Mouse (Mus musculus) forebrain, embryonic 15.5 days (tissue): ENCODE results near the gene Glra1. TPM values are rescaled to one million over a fixed set of nuclear protein-coding genes. Genes with fewer than 3 reads are reported as not detected.
A peak's percentile ranks its signal among the peaks of the same experiment; 100 is the strongest.

Experiments used
- ATAC-seq: fragments of 200-750 bp; cut with Nextera tagmentation; replicated peaks from 2 replicates; pipeline ENCODE4 v1.8.0; 2017; ENCODE audit warnings: mild to moderate bottlenecking, moderate TSS enrichment, moderate library complexity
- H3K27ac ChIP-seq: fragments of 300-500 bp; sonication (generic); replicated peaks from 2 replicates; pipeline ENCODE4 v1.5.1; 2015; ENCODE audit warnings: mild to moderate bottlenecking, inconsistent platforms
- H3K27me3 ChIP-seq: fragments of 300-500 bp; sonication (generic); 2 replicates; pipeline ENCODE4 v1.6.1; 2015; ENCODE audit warnings: inconsistent platforms
- H3K36me3 ChIP-seq: fragments of 300-500 bp; sonication (generic); 2 replicates; pipeline ENCODE4 v1.6.1; 2015; ENCODE audit warnings: mild to moderate bottlenecking, inconsistent platforms
- H3K4me1 ChIP-seq: fragments of 300-500 bp; sonication (generic); 2 replicates; pipeline ENCODE4 v1.6.1; 2015; ENCODE audit warnings: inconsistent platforms
- H3K4me2 ChIP-seq: fragments of 300-500 bp; sonication (generic); replicated peaks from 2 replicates; pipeline ENCODE4 v1.6.1; 2015; ENCODE audit warnings: mild to moderate bottlenecking, inconsistent platforms
- H3K4me3 ChIP-seq: fragments of 300-500 bp; sonication (generic); 2 replicates; pipeline ENCODE4 v1.5.1; 2015; ENCODE audit warnings: mild to moderate bottlenecking, inconsistent platforms
- H3K9ac ChIP-seq: fragments of 300-500 bp; sonication (generic); replicated peaks from 2 replicates; pipeline ENCODE4 v1.6.1; 2015; ENCODE audit warnings: mild to moderate bottlenecking, inconsistent platforms
- H3K9me3 ChIP-seq: fragments of 300-500 bp; sonication (generic); 2 replicates; pipeline ENCODE4 v1.6.1; 2016; ENCODE audit warnings: inconsistent platforms
- WGBS: fragments of 180-500 bp; shearing (Covaris S2); methylation state at CpG from one replicate; pipeline ENCODE4 v1.1.7; 2015; ENCODE audit warnings: mixed read lengths; 5-methylcytosine and 5-hydroxymethylcytosine counted together
- polyA plus RNA-seq: library from polyadenylated mRNA; unstranded; fragments of >200 nt; fragmentation: Nextera tagmentation; extraction: Ambion mirVana; gene quantifications from 2 replicates; pipeline ENCODE4 v1.2.1, GENCODE M21; 2015

Glra1 gene
- polyA plus RNA-seq, 1 experiment from 2014 or later: not detected

DNA sequence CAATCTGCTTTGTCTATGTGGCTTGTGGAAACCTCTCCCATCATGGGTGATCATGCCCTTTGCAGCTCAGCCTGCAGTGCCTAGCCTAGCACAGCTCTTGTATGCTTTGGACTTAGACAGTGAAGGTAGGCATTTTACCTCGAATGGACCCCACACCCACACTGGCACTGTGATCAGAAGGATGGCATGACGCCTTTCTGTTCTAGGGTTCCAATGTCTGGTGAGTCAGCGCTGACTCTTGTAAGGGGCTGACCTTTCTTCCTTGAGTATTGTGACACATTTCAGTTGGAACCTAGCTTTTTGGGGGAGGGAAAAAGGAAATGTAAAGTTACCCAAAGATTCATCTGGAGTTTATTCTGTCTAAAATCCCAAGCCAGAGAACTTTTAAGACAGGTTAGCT is 102.5 kb downstream of the Glra1 start:
- H3K9ac ChIP-seq: no peak overlapping the region
- ATAC-seq: no peak
- 95% methylated on average over 3 of the region's 3 CpGs for WGBS

DNA sequence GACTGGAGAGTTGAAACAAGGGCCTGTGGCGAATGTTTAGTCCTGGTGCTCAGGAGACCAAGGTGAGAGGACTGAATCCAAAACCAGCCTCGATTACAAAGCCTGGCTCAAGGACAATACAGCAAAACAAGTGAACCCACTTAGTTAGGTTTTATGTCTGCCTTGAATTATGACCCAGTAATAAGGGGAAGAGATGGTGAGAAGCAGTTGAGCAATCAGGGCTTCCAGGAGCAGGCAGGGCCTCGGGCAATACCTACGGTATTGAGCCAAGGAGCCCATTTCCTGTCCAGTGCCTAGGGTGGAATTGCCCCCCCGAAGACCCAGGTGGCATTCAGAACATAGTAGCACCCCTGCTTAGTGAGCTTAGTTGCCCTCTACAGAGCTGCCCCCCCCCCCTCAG is 105.1 kb downstream of the Glra1 start:
- no peak for ATAC-seq
- 80% methylated on average over 5 of the region's 5 CpGs for WGBS
- H3K27ac ChIP-seq: no peak overlapping the region

More for the DNA sequence above, 102.5 kb downstream of the Glra1 start:
- Histone ChIP-seq H3K9me3 (no peaks in the 10 kb centered on the region), H3K4me1 (no peaks in the 10 kb centered on the region), H3K27me3 (no peaks in the 10 kb centered on the region), H3K4me2 (no peak overlapping the region), H3K27ac (no peak overlapping the region), H3K36me3 (peaks cover 18% of the 10 kb centered on the region), H3K4me3 (no peak overlapping the region)

DNA sequence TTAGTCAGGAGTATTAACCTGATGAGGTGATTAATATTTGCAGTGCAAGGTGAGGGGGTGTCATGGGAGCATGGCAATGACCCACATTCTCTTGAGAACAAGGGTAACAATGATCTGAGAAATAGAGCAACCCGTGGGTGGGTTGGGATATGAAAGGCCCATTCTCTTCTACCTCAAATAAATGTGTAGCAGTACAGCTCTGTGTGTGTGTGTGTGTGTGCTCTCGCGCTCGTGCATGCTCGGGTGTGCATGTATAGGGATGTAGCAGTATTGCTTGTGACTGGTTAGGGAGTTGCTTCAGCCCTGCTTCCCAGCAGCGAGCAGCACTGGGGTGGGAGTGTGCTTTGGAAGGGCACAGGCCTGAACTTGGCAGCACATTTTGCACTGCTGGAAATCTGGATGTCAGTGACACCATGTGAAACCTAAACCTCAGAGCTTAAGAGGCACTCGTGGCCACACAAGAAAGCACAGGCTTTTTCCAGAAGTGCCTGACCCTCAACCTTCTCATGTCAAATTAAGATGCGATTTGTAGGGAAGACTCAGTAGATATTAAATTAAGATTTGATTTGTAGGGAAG is 106.0 kb downstream of the Glra1 start:
- peaks cover 44% of the 10 kb centered on the region for H3K36me3 ChIP-seq
- ATAC-seq: no peak
- H3K27ac ChIP-seq: no peak overlapping the region
- no peaks in the 10 kb centered on the region for H3K9me3 ChIP-seq
- H3K9ac ChIP-seq: no peak overlapping the region
- no peak overlapping the region for H3K4me2 ChIP-seq
- no peaks in the 10 kb centered on the region for H3K27me3 ChIP-seq
- WGBS: 83% methylated on average over 8 of the region's 8 CpGs
- no peak overlapping the region for H3K4me3 ChIP-seq
- H3K4me1 ChIP-seq: no peaks in the 10 kb centered on the region

More for the DNA sequence above, 105.1 kb downstream of the Glra1 start:
- no peaks in the 10 kb centered on the region for H3K27me3 ChIP-seq
- H3K4me3 ChIP-seq: no peak overlapping the region
- H3K4me2 ChIP-seq: no peak overlapping the region
- no peak overlapping the region for H3K9ac ChIP-seq
- no peaks in the 10 kb centered on the region for H3K9me3 ChIP-seq
- H3K36me3 ChIP-seq: peaks cover 36% of the 10 kb centered on the region
- H3K4me1 ChIP-seq: no peaks in the 10 kb centered on the region

DNA sequence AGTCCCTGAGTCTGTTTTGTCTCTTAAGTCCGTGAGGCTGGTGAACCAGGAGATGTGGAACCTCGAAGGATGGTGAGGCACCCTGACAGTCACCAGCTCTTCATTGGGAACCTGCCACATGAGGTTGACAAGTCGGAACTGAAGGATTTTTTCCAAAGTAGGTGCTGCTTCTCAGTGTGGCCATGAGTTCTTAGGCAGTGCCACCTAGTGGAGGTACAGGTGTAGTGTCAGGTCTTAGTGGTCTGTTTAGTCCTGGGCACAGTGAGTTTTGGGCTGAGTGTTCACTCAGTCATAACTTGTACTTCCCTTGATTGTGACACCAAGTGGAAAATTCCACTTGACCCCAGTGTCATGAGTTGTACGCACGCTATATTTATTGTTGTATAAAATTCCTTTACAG is 110.1 kb downstream of the Glra1 start:
- H3K4me1 ChIP-seq: no peaks in the 10 kb centered on the region
- ATAC-seq: peak; percentile 77
- peaks cover 78% of the 10 kb centered on the region for H3K36me3 ChIP-seq
- no peaks in the 10 kb centered on the region for H3K9me3 ChIP-seq
- H3K4me3 ChIP-seq: no peak overlapping the region
- no peak overlapping the region for H3K4me2 ChIP-seq
- H3K27ac ChIP-seq: no peak overlapping the region
- H3K27me3 ChIP-seq: no peaks in the 10 kb centered on the region
- 68% methylated on average over 5 of the region's 5 CpGs for WGBS
- H3K9ac ChIP-seq: no peak overlapping the region

DNA sequence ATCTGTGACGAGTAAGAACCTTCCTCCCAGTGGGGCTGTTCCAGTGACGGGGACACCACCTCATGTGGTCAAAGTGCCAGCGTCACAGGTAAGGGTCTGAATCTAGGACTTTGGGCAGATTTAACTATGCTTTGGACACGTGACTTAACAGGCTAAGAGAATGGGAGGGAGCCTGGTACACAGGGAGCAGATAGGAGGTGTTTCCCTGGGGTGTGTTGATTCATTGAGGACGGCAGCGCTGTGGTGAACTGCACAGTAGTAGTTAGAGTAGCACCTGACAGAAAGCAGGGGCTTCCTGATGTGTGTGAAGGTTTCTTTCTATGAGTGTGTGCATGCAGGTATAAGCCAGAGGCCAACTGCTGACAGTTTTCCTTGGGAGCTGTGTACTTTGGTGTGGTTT is 111.8 kb downstream of the Glra1 start:
- 91% methylated on average over 6 of the region's 6 CpGs for WGBS
- no peaks in the 10 kb centered on the region for H3K27me3 ChIP-seq
- H3K27ac ChIP-seq: no peak overlapping the region
- no peaks in the 10 kb centered on the region for H3K9me3 ChIP-seq
- peaks cover 88% of the 10 kb centered on the region for H3K36me3 ChIP-seq
- H3K9ac ChIP-seq: no peak overlapping the region
- H3K4me2 ChIP-seq: no peak overlapping the region
- H3K4me3 ChIP-seq: no peak overlapping the region
- no peak for ATAC-seq
- H3K4me1 ChIP-seq: no peaks in the 10 kb centered on the region

DNA sequence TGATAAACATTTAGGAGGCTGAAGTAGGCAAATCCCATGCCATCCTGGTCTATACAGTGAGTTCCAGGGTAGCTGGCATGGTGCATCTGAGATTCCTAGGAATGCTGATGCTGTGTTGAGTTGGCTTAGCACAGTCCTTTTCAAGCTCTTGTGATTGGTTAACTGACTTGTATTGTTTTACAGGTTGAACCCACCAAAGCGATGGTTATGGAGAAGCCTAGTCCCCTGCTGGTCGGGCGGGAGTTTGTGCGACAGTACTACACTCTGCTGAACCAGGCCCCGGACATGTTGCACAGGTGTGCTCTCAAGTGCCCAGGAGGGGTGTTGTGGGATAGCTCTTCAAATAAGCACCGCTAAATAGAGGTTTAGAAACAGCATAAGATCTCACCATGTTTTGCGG is 122.6 kb downstream of the Glra1 start:
- no peak overlapping the region for H3K4me2 ChIP-seq
- no peaks in the 10 kb centered on the region for H3K4me1 ChIP-seq
- 97% methylated on average over 7 of the region's 7 CpGs for WGBS
- H3K27me3 ChIP-seq: no peaks in the 10 kb centered on the region
- peaks cover 62% of the 10 kb centered on the region for H3K36me3 ChIP-seq
- no peak overlapping the region for H3K27ac ChIP-seq
- no peak for ATAC-seq
- H3K9ac ChIP-seq: no peak overlapping the region
- H3K4me3 ChIP-seq: no peak overlapping the region
- H3K9me3 ChIP-seq: no peaks in the 10 kb centered on the region

DNA sequence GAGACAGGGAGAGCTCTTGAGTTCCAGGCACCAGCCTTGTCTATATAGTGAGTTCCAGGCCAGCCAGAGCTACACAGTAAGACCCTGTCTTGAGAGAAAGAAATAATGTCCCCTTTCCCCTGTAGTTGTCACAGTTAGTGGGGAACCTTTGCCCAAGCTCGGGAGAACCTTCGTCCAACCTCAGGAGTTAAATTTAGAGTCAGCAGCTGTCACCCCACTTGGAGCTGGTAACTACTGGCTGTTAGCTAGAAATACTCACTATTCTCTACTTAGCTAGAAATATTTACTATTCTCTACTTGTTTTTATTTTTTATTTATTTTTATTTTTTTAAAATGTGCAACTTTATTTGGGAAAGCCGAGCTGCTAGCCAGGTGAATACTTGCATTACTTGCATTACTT is 134.8 kb downstream of the Glra1 start:
- Histone ChIP-seq H3K36me3 (peaks cover 12% of the 10 kb centered on the region; the same call in 1 of the 2 replicates), H3K9ac (no peak overlapping the region), H3K27ac (no peak overlapping the region), H3K4me1 (peaks cover 29% of the 10 kb centered on the region), H3K9me3 (no peaks in the 10 kb centered on the region), H3K27me3 (no peaks in the 10 kb centered on the region), H3K4me2 (no peak overlapping the region), H3K4me3 (no peak overlapping the region)
- no peak for ATAC-seq
- WGBS: 85% methylated on average over 3 of the region's 3 CpGs

DNA sequence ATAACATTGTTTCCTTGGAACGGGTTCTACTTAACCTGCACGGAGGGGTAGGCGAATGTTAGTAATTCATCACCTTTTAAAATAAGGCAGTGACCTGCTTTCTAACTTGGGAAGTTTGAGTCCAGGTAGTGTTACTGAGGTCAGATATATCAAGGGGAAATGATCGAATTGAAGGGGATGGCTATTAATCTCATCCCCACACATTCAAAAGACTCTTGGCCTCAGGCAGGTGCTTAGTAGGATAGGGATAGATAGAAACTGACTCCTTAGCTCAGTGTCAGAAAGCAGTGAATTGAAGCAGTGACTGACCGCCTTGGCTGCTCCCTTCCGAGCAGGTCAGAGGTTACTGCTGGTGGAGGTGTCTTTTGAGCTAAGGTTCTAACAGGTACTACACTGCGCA is 136.5 kb downstream of the Glra1 start:
- no peak for ATAC-seq
- no peak overlapping the region for H3K9ac ChIP-seq
- peaks cover 12% of the 10 kb centered on the region; the same call in 1 of the 2 replicates for H3K36me3 ChIP-seq
- H3K27me3 ChIP-seq: no peaks in the 10 kb centered on the region
- H3K9me3 ChIP-seq: no peaks in the 10 kb centered on the region
- WGBS: 95% methylated on average over 7 of the region's 7 CpGs
- peak overlapping the region; percentile 83; the same call in 1 of the 2 replicates for H3K4me2 ChIP-seq
- H3K4me3 ChIP-seq: peak overlapping the region; percentile 73; the same call in 1 of the 2 replicates
- peaks cover 33% of the 10 kb centered on the region for H3K4me1 ChIP-seq
- H3K27ac ChIP-seq: no peak overlapping the region

DNA sequence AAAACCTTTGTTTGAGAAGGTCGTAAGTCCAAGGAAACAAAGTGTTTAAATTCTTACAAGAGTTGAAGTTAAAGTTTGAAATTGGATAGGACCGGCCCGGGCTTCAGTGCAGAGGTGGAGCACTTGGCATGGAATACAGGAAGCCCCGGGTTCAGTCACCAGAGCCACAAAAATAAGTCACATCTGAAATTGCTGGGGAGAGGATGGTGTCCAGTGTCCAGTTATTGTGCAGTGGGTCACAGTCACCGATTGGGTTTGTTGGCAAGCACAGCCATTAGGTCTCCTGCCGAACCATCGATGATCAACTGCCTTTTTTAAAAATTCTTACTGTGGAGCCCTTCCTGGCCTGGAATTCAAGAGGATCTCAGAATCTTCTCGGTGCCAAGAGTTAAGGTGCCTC is 137.2 kb downstream of the Glra1 start:
- peak overlapping the region; percentile 89 for H3K9ac ChIP-seq

DNA sequence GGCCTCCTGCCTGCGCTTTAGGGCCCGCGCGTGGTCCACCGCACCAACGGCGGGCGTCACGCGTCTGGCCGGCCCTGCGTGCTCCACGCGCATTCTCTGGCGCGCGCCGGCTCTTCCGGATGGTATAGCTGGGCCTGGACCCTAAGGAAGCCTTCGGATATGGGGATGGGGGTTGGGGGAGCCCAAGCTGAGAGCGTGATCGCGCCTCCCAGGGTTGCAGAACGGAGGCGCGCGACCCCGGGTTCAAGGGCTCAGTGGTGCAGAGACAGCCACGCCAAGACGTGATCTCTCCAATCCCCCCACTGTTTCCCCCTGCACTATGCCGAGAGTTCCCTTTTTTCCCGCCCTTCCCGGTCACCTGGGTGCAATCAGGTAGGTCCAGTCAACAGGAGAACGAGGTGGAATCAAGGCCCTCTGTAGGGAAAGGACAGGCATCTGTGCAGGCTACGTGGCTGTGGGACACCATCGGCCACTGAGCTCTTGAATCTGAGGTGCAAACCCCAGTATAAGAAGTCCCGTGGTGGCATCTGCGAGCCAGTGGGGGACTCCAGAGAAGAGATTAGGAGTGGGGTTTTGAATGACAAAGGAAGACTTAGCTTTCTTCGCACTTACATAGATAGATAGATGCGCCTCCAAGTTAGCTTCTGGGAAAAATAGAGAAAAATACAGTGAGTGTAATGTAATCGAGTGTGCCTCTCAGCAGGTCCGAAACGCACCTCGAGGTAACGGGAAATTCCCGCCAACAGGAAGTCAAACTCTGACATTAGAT is 137.9 kb downstream of the Glra1 start:
- Histone ChIP-seq H3K27ac (peak overlapping the region; percentile 89), H3K4me3 (peak overlapping the region; percentile 73), H3K36me3 (peaks cover 12% of the 10 kb centered on the region; the same call in 1 of the 2 replicates), H3K4me1 (peaks cover 28% of the 10 kb centered on the region), H3K9ac (peak overlapping the region; percentile 89), H3K27me3 (no peaks in the 10 kb centered on the region), H3K9me3 (no peaks in the 10 kb centered on the region), H3K4me2 (peak overlapping the region; percentile 83)
- under 1% methylated on average over 46 of the region's 46 CpGs for WGBS
- peak; percentile 36; the same call in 1 of the 2 replicates for ATAC-seq

More for the DNA sequence above, 137.2 kb downstream of the Glra1 start:
- peaks cover 29% of the 10 kb centered on the region for H3K4me1 ChIP-seq
- H3K27me3 ChIP-seq: no peaks in the 10 kb centered on the region
- H3K4me2 ChIP-seq: peak overlapping the region; percentile 83
- no peak for ATAC-seq
- H3K27ac ChIP-seq: no peak overlapping the region
- peak overlapping the region; percentile 73 for H3K4me3 ChIP-seq
- 61% methylated on average over 8 of the region's 8 CpGs for WGBS
- no peaks in the 10 kb centered on the region for H3K9me3 ChIP-seq
- H3K36me3 ChIP-seq: peaks cover 12% of the 10 kb centered on the region; the same call in 1 of the 2 replicates

DNA sequence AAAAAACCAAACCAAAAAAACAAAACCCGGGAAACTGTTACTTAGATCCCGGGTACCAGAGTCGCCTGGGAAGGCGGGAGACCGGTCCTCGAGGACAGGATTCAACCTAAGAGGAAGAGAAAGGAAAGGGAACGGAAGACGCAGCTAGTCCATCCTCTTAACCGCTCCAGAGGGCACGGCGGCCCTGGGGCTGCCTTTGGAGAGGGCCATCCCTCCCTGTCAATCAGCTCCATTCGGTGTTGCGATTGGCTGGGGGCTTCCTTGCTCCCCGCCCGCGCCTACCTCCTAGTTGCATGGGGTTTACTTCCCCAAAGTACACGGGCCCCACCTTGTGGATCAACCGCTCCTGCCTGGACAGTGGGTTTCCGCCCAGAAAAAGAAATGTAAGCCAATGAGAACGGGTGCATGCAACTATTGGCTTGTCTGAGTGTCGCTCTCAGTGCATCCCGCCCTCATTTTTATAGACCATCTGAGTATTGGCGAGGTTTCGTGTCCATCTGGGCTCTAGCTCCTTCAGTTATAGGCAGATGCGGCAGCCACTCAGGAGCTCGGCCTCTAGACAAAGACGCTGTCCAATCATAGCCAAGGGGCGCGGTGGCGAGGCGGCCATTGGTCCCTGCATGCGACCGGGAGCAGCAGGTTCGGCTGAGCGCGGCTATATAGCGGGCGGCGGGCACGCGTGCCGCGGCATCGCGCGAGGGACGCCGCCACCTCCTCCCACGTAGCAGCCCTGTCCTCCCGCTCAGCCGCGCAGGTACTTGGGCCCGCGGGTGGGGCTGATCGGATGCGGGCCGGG is 138.8 kb downstream of the Glra1 start, which contains the start of gene G3bp1:
Gene G3bp1 (plus strand): TSS at position 638 of the 796 bp plus-strand sequence.
- H3K27ac ChIP-seq: peak within 1 kb of the TSS; percentile 92
- peak within 1 kb of the TSS; percentile 89 for H3K9ac ChIP-seq
- peak within 1 kb of the TSS; percentile 93 for H3K4me2 ChIP-seq
- peaks cover 28% of the 10 kb centered on the region for H3K4me1 ChIP-seq
- H3K27me3 ChIP-seq: no peaks in the 10 kb centered on the region
- peak; percentile 99 for ATAC-seq
- under 1% methylated on average over 52 of the region's 57 CpGs for WGBS
- peaks cover 9% of the 10 kb centered on the region; the same call in 1 of the 2 replicates for H3K36me3 ChIP-seq
- H3K4me3 ChIP-seq: peak within 1 kb of the TSS; percentile 73
- H3K9me3 ChIP-seq: no peaks in the 10 kb centered on the region

DNA sequence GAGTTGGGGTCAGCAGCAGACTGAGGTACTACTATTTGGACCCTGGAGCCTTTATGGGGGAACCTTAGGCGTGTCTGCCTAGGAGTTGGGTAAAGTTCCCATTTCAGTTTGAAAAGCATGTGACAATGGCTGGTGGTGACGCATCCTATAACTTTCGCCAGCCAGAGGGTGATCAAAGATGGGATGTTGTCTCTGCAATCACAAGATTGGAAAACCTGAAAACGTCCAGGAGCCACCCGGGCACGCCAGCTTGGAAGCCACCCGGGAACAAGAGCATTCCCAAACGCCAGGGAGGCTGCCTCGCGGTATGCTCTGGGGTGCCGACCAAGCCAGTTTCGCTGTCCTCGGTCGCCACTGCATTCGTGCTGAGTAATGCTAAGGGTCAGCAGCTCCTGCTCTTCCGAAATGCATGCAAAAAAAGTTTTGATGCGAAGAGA is 139.4 kb downstream of the Glra1 start:
- no peaks in the 10 kb centered on the region for H3K9me3 ChIP-seq
- peaks cover 5% of the 10 kb centered on the region; the same call in 1 of the 2 replicates for H3K36me3 ChIP-seq
- peak overlapping the region; percentile 57 for H3K4me3 ChIP-seq
- peak overlapping the region; percentile 93 for H3K4me2 ChIP-seq
- WGBS: 2% methylated on average over 17 of the region's 17 CpGs
- H3K27me3 ChIP-seq: no peaks in the 10 kb centered on the region
- ATAC-seq: no peak
- peak overlapping the region; percentile 92 for H3K27ac ChIP-seq
- peaks cover 25% of the 10 kb centered on the region for H3K4me1 ChIP-seq
- H3K9ac ChIP-seq: peak overlapping the region; percentile 64
